Mouse (Mus musculus) B cell, adult (primary cell): ENCODE data around the gene Ttc39d. TPM values are rescaled to one million over a fixed set of nuclear protein-coding genes. Genes with fewer than 3 reads are reported as not detected.

Source experiments
- total RNA-seq: library from RNA; stranded (reverse); gene quantifications from 4 replicates; pipeline ENCODE4 v1.2.4, GENCODE M21; 2023; ENCODE audit not compliant: inconsistent age

Ttc39d gene
- total RNA-seq: not detected in 4 replicates

DNA sequence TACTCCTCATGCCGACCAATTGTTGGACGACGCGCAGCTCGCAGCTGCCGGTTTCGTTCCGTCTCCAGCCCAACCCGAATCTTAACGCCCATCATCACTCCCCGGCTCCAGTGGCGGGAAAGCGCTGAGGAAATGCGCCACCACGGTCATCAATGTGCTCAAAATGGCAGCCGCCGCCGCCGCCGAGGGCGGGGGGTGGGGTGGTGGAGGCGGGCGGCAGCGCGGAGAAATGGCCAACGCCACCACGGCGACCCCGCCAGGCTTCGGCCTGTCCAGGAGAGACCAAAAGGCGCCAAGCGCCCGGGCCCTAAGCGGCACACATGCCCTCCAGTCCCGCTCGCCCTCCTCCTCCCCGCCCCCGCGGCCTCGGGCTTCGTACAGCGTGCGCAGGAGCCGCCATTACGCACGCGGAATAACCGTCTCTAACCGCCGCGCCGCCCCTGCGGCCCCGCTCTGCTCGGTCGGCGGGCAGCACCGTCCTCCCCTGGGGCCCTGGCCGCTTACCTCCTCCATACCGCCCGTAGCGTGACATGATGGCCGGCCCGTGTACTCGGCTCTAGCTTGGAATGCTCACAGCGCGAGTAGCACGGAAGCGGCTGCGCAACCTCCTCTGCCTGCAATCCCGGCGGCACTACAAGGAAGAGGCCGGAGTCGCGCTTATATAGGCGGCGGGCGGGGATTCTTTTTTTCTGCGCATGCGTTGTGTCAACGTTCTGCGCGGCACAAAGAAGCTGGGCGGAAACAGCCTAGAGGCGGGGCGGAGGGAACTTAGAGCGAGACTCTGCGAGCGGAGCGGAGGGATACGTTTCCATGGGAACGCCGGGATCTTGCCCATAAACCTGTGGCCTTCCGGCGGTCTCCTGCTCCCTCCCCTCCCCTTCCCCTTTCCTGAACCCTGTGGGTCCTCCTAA is at the start of gene Ttc39d, which contains the start of gene Srsf7:
Gene Ttc39d (plus strand): TSS at position 790 of the 911 bp plus-strand sequence.
Gene Srsf7 (minus strand): TSS at position 637 of the 911 bp plus-strand sequence.

DNA sequence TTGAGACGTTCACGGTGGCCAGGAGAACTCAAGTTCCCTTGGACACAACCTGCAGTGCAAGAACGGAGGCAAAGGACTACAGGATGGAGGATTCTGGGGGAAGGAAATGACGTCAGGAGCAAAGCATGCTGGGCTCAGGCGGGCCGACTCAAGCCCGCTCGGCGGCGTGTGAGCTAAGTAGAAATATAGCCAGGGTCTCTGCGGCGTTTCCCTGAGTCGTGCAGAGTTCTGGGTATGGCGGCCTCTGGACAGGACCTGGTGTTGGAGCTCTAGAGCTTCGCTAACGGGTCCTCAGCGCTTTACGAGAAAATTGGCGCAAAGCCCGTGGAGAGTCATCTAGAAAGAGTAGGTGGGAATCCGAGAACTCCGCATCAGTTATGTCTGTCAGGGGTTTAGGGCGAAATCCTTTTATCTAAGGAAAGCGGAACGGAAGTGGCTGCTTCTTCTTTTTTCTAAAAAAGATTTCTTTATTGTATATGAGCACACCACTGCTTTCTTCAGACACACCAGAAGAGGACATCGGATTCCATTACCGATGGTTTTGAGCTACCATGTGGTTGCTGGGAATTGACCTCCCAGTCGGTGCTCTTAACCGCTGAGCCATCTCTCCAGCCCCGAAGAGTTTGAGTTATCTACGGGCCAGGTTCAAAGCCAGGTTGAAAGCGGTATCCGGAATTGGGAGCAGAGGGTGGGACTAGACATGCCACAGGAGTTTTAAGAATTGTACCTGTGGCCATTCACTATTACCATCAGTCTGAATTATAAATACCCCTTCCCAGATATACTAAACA is 17.3 kb downstream of the Ttc39d start, which contains the start of gene Gemin6:
Gene Gemin6 (plus strand): TSS at position 116 of the 791 bp plus-strand sequence.

Other genes with a start within 250 kb of the Ttc39d start
- gene Hnrnpll, start 145.1 kb upstream of the Ttc39d start, total RNA-seq: 0.38 to 0.57 TPM (median 0.51 TPM) in 3 of 4 replicates, not detected in the other
- gene Galm, start 80.0 kb upstream of the Ttc39d start, total RNA-seq: 1.5 to 2.2 TPM (median 1.8 TPM) in 4 replicates
- gene Srsf7, start 153 bp upstream of the Ttc39d start, total RNA-seq: 369 to 391 TPM (median 372 TPM) in 4 replicates
- gene Gemin6, start 17.0 kb downstream of the Ttc39d start, total RNA-seq: 3.4 to 6.0 TPM (median 4.7 TPM) in 4 replicates
- 1.4 to 2.8 TPM (median 1.8 TPM) in 3 of 4 replicates, not detected in the other for gene Morn2, start 82.7 kb downstream of the Ttc39d start, total RNA-seq
- 39.1 to 45.5 TPM (median 43.1 TPM) in 4 replicates for gene Dhx57, start 83.0 kb downstream of the Ttc39d start, total RNA-seq
- 0.70 TPM in 1 of 4 replicates, not detected in the others for gene Arhgef33, start 99.9 kb downstream of the Ttc39d start, total RNA-seq
- not detected in 4 replicates for gene Gm10190, start 166.1 kb downstream of the Ttc39d start, total RNA-seq